Mouse (Mus musculus): Measurements from ENCODE around the gene Ier5. TPM values are rescaled to one million over a fixed set of nuclear protein-coding genes. Genes with fewer than 3 reads are reported as not detected.

Gene Ier5
- total RNA-seq (2023) = 121 TPM

DNA sequence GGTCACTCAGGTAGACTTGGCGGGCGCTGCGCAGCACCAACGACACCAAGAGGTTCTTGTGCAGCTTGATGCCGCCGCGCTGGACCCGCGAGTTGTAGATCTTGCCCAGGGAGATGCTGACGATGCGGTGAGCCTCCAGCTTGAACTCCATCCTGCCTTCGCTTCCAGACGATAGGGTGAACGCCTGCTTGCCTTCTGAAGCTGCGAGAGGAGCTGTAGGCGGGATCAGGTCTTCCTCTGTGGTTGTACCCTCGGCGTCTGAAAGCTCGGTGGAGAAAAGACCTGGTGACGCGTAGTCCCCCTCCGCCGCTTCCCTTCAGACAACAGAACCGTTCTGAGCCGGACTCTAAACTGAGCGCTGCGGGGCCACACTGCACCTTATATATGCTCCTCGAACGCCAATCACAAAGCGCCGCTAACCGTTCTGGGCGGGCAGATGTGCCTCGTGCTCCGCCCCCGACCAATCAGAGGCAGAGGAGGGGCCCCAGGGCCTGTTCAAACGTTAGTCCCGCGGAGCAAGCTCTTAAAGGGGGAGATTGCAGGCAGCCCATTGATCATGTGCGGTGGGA is at the start of gene Ier5:
Ier5 (minus strand) TSS at position 357 of the 569 bp plus-strand sequence.

DNA sequence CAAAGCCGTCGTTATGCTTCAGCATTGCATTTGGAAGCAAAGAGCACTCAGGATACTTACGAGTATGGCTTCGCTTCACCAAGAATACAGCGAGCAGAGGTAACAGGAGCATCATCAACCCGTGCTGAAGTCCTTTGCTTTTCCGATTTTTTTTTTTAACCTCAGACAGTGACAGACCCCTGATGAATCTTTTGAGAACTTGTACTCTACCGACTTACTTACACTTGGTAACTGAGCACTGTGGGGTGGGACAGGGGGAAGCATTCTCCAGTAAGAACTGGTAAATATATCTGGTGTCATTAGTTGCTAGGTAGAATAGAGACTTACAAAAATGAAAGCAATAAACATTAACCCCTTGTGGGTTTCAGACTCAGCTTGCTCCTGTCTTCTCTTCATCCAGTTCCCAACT is 47.1 kb upstream of the Ier5 start, which contains the start of gene Mr1:
Mr1 (minus strand) TSS at position 243 of the 409 bp plus-strand sequence.

Other genes starting within 250 kb of the Ier5 start
- gene Cacna1e, start 215.1 kb downstream of the Ier5 start, total RNA-seq (2023) = 4.7 TPM
- gene Mr1, start 47.2 kb upstream of the Ier5 start, total RNA-seq (2023) = 9.4 TPM
- gene Stx6, start 59.1 kb upstream of the Ier5 start, total RNA-seq (2023) = 63.7 TPM
- 0.29 TPM for gene BC034090, start 144.8 kb upstream of the Ier5 start, total RNA-seq (2023)

All from CD4-positive naive resting alpha-beta T cell, adult 76 days (primary cell).